Mouse (Mus musculus): ENCODE measurements around the gene Tbpl1. TPM values are rescaled to one million over a fixed set of nuclear protein-coding genes. Genes with fewer than 3 reads are reported as not detected.

Tbpl1 gene
- polyA plus RNA-seq, 1 experiment from 2014 or later, result 124 TPM

- WGBS, result 85% methylated on average over 12 of the region's 12 CpGs
- no peak overlapping the region for H3K27ac ChIP-seq
- H3K4me2 ChIP-seq (replicated peaks), result no peak overlapping the region
- H3K9me3 ChIP-seq, result no peaks in the 10 kb centered on the region
- H3K4me1 ChIP-seq (replicated peaks), result peaks cover 6% of the 10 kb centered on the region; the same call in 1 of the 2 replicates
- no peak overlapping the region for H3K4me3 ChIP-seq (replicated peaks)
- 0 out of 2 replicates have a peak, but pooled peaks have one; percentile 13 for ATAC-seq
- H3K9ac ChIP-seq (replicated peaks), result no peak overlapping the region
- H3K27me3 ChIP-seq, result no peaks in the 10 kb centered on the region
- H3K36me3 ChIP-seq, result peaks cover 43% of the 10 kb centered on the region
Measured at GRCm38 (mm10) chr10:22701485-22702315, 30.0 kb downstream of the Tbpl1 start.

GRCm38 (mm10) chr10:22700773-22701172 is 31.0 kb downstream of the Tbpl1 start:
- Histone ChIP-seq H3K36me3 (peaks cover 40% of the 10 kb centered on the region), H3K27ac (no peak overlapping the region), H3K9ac (replicated peaks) (no peak overlapping the region), H3K4me2 (replicated peaks) (no peak overlapping the region), H3K4me1 (replicated peaks) (peaks cover 6% of the 10 kb centered on the region; the same call in 1 of the 2 replicates), H3K9me3 (no peaks in the 10 kb centered on the region), H3K4me3 (replicated peaks) (no peak overlapping the region), H3K27me3 (no peaks in the 10 kb centered on the region)
- ATAC-seq, result no peak
- WGBS, result 91% methylated on average over 9 of the region's 9 CpGs

- peaks cover 37% of the 10 kb centered on the region for H3K36me3 ChIP-seq
Measured at GRCm38 (mm10) chr10:22699487-22700335, 32.0 kb downstream of the Tbpl1 start.

GRCm38 (mm10) chr10:22698158-22698953 is 33.4 kb downstream of the Tbpl1 start:
- H3K27me3 ChIP-seq, result no peaks in the 10 kb centered on the region
- no peaks in the 10 kb centered on the region for H3K9me3 ChIP-seq
- no peak overlapping the region for H3K27ac ChIP-seq
- H3K4me2 ChIP-seq (replicated peaks), result no peak overlapping the region
- H3K4me3 ChIP-seq (replicated peaks), result no peak overlapping the region
- ATAC-seq, result no peak
- 91% methylated on average over 9 of the region's 9 CpGs for WGBS
- H3K9ac ChIP-seq (replicated peaks), result no peak overlapping the region
- H3K36me3 ChIP-seq, result peaks cover 31% of the 10 kb centered on the region
- peaks cover 6% of the 10 kb centered on the region; the same call in 1 of the 2 replicates for H3K4me1 ChIP-seq (replicated peaks)

More at GRCm38 (mm10) chr10:22699487-22700335, 32.0 kb downstream of the Tbpl1 start:
- peaks cover 6% of the 10 kb centered on the region; the same call in 1 of the 2 replicates for H3K4me1 ChIP-seq (replicated peaks)
- H3K27ac ChIP-seq, result no peak overlapping the region
- no peak overlapping the region for H3K9ac ChIP-seq (replicated peaks)
- no peaks in the 10 kb centered on the region for H3K9me3 ChIP-seq
- no peaks in the 10 kb centered on the region for H3K27me3 ChIP-seq
- 0 out of 2 replicates have a peak, but pooled peaks have one; percentile 35 for ATAC-seq
- no peak overlapping the region for H3K4me2 ChIP-seq (replicated peaks)
- no peak overlapping the region for H3K4me3 ChIP-seq (replicated peaks)
- WGBS, result 86% methylated on average over 19 of the region's 19 CpGs

- Histone ChIP-seq H3K27ac (no peak overlapping the region), H3K36me3 (peaks cover 21% of the 10 kb centered on the region), H3K9ac (replicated peaks) (no peak overlapping the region), H3K27me3 (no peaks in the 10 kb centered on the region), H3K4me3 (replicated peaks) (no peak overlapping the region), H3K4me1 (replicated peaks) (peaks cover 6% of the 10 kb centered on the region; the same call in 1 of the 2 replicates), H3K4me2 (replicated peaks) (no peak overlapping the region), H3K9me3 (no peaks in the 10 kb centered on the region)
- 88% methylated on average over 7 of the region's 7 CpGs for WGBS
- no peak for ATAC-seq
Measured at GRCm38 (mm10) chr10:22696864-22697263, 34.9 kb downstream of the Tbpl1 start.

- WGBS, result 96% methylated on average over 9 of the region's 9 CpGs
- no peak overlapping the region for H3K9ac ChIP-seq (replicated peaks)
- no peak overlapping the region for H3K4me2 ChIP-seq (replicated peaks)
- no peaks in the 10 kb centered on the region for H3K27me3 ChIP-seq
- H3K9me3 ChIP-seq, result no peaks in the 10 kb centered on the region
- H3K36me3 ChIP-seq, result peaks cover 21% of the 10 kb centered on the region
- H3K27ac ChIP-seq, result no peak overlapping the region
- H3K4me1 ChIP-seq (replicated peaks), result peaks cover 6% of the 10 kb centered on the region; the same call in 1 of the 2 replicates
- no peak overlapping the region for H3K4me3 ChIP-seq (replicated peaks)
- no peak for ATAC-seq
Measured at GRCm38 (mm10) chr10:22696236-22696635, 35.5 kb downstream of the Tbpl1 start.

GRCm38 (mm10) chr10:22675848-22676630 is 55.7 kb downstream of the Tbpl1 start:
- H3K4me3 ChIP-seq (replicated peaks), result no peak overlapping the region
- no peak overlapping the region for H3K27ac ChIP-seq
- no peak overlapping the region for H3K9ac ChIP-seq (replicated peaks)
- H3K4me1 ChIP-seq (replicated peaks), result no peaks in the 10 kb centered on the region
- no peaks in the 10 kb centered on the region for H3K36me3 ChIP-seq
- H3K27me3 ChIP-seq, result no peaks in the 10 kb centered on the region
- WGBS, result 73% methylated on average over 13 of the region's 13 CpGs
- no peak overlapping the region for H3K4me2 ChIP-seq (replicated peaks)
- no peak for ATAC-seq
- no peaks in the 10 kb centered on the region for H3K9me3 ChIP-seq

GRCm38 (mm10) chr10:22674176-22674575 is 57.6 kb downstream of the Tbpl1 start:
- no peak for ATAC-seq
- 93% methylated on average over 8 of the region's 8 CpGs for WGBS

GRCm38 (mm10) chr10:22668509-22668908 is 63.2 kb downstream of the Tbpl1 start:
- H3K4me3 ChIP-seq (replicated peaks), result no peak overlapping the region
- H3K9ac ChIP-seq (replicated peaks), result no peak overlapping the region
- H3K4me2 ChIP-seq (replicated peaks), result no peak overlapping the region
- no peaks in the 10 kb centered on the region for H3K9me3 ChIP-seq
- H3K27me3 ChIP-seq, result no peaks in the 10 kb centered on the region
- H3K27ac ChIP-seq, result no peak overlapping the region
- 93% methylated on average over 13 of the region's 13 CpGs for WGBS
- H3K4me1 ChIP-seq (replicated peaks), result no peaks in the 10 kb centered on the region
- no peak for ATAC-seq
- no peaks in the 10 kb centered on the region for H3K36me3 ChIP-seq

More at GRCm38 (mm10) chr10:22674176-22674575, 57.6 kb downstream of the Tbpl1 start:
- Histone ChIP-seq H3K9me3 (no peaks in the 10 kb centered on the region), H3K27me3 (no peaks in the 10 kb centered on the region), H3K27ac (no peak overlapping the region), H3K36me3 (no peaks in the 10 kb centered on the region), H3K4me2 (replicated peaks) (no peak overlapping the region), H3K4me1 (replicated peaks) (no peaks in the 10 kb centered on the region), H3K4me3 (replicated peaks) (no peak overlapping the region), H3K9ac (replicated peaks) (no peak overlapping the region)

- no peaks in the 10 kb centered on the region for H3K36me3 ChIP-seq
- ATAC-seq, result no peak
- no peak overlapping the region for H3K9ac ChIP-seq (replicated peaks)
- H3K4me1 ChIP-seq (replicated peaks), result peaks cover 21% of the 10 kb centered on the region
- no peaks in the 10 kb centered on the region for H3K27me3 ChIP-seq
- no peak overlapping the region for H3K27ac ChIP-seq
- 89% methylated on average over 5 of the region's 5 CpGs for WGBS
- no peaks in the 10 kb centered on the region for H3K9me3 ChIP-seq
- no peak overlapping the region for H3K4me3 ChIP-seq (replicated peaks)
- H3K4me2 ChIP-seq (replicated peaks), result no peak overlapping the region
Measured at GRCm38 (mm10) chr10:22660286-22661000, 71.3 kb downstream of the Tbpl1 start.
